Comparison of ENCODE assay signal across 8 mouse cellular contexts in the genomic region with DNA sequence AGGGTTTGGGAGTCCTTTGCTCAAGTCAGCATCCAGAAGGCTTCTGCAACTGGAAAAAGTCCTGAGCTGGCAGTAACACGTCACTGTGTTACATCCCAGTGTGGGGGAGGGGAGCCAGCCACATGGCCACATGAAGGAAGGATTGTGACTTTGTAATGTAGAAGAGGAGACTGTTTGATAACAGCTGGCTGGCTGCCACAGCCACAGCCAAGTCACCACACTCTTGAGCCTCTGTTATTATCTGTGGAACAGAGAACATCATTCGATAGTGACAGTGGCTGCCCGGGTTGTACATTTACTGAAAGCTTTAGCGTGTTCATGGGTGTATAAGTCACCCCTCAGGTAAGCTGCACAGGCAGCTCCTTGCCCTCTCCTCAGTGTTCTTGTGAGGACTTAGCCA. TPM values are rescaled to one million over a fixed set of nuclear protein-coding genes. Genes with fewer than 3 reads are reported as not detected.
A peak's percentile ranks its signal among the peaks of the same experiment; 100 is the strongest.
DNase-seq lines count a peak whose midpoint lies in the region; ATAC-seq lines count a peak whose summit lies in the region.

No protein-coding gene starts in this region.

- no peak overlapping the region for H3K9ac ChIP-seq in forebrain, embryonic 13.5 days
- no peak overlapping the region for H3K9ac ChIP-seq in forebrain, embryonic 12.5 days
- no peak overlapping the region; the same call in 1 of the 2 replicates for H3K9ac ChIP-seq in neural tube, embryonic 15.5 days (replicated peaks)
- no peak overlapping the region for H3K9ac ChIP-seq in heart, embryonic 11.5 days (ENCODE audit: low read depth, low read length)

- 80% methylated on average over 4 of the region's 4 CpGs for WGBS in forebrain, embryonic 13.5 days
- WGBS in forebrain, embryonic 12.5 days: 82% methylated on average over 4 of the region's 4 CpGs
- 63% methylated on average over 4 of the region's 4 CpGs for WGBS in neural tube, embryonic 15.5 days
- 49% methylated on average over 4 of the region's 4 CpGs for WGBS in heart, embryonic 11.5 days (ENCODE audit: insufficient replicate concordance)

- no peak overlapping the region for H3K4me3 ChIP-seq in forebrain, embryonic 13.5 days
- H3K4me3 ChIP-seq in forebrain, embryonic 12.5 days (replicated peaks): no peak overlapping the region
- no peak overlapping the region for H3K4me3 ChIP-seq in neural tube, embryonic 15.5 days (replicated peaks)
- H3K4me3 ChIP-seq in heart, embryonic 11.5 days (ENCODE audit: low read depth, low read length): no peak overlapping the region
- peak overlapping the region; percentile 78 for H3K4me3 ChIP-seq in megakaryocyte, embryonic 14.5 days (replicated peaks)

- 0 out of 2 replicates have a peak overlapping the region, but pooled peaks have one; percentile 6 for H3K4me2 ChIP-seq in forebrain, embryonic 13.5 days
- H3K4me2 ChIP-seq in forebrain, embryonic 12.5 days: no peak overlapping the region
- H3K4me2 ChIP-seq in neural tube, embryonic 15.5 days: no peak overlapping the region
- no peak overlapping the region for H3K4me2 ChIP-seq in heart, embryonic 11.5 days

- H3K27ac ChIP-seq in forebrain, embryonic 13.5 days: peak overlapping the region; percentile 8; the same call in 1 of the 2 replicates
- no peak overlapping the region for H3K27ac ChIP-seq in forebrain, embryonic 12.5 days
- H3K27ac ChIP-seq in neural tube, embryonic 15.5 days (replicated peaks): 0 out of 2 replicates have a peak overlapping the region, but pooled peaks have one; percentile 10
- peak overlapping the region; percentile 22; the same call in 1 of the 2 replicates for H3K27ac ChIP-seq in heart, embryonic 11.5 days (ENCODE audit: low read depth, low read length)

- no peaks in the 10 kb centered on the region for H3K9me3 ChIP-seq in forebrain, embryonic 13.5 days (replicated peaks)
- no peaks in the 10 kb centered on the region for H3K9me3 ChIP-seq in forebrain, embryonic 12.5 days
- no peaks in the 10 kb centered on the region for H3K9me3 ChIP-seq in neural tube, embryonic 15.5 days (replicated peaks)
- H3K9me3 ChIP-seq in heart, embryonic 11.5 days (replicated peaks; ENCODE audit: control insufficient read depth, low read length): no peaks in the 10 kb centered on the region
- no peaks in the 10 kb centered on the region for H3K9me3 ChIP-seq in megakaryocyte, embryonic 14.5 days

- ATAC-seq in forebrain, embryonic 13.5 days: no peak
- no peak for ATAC-seq in forebrain, embryonic 12.5 days (ENCODE audit: low FRiP score)
- ATAC-seq in neural tube, embryonic 15.5 days (ENCODE audit: low FRiP score): no peak
- ATAC-seq in heart, embryonic 11.5 days (replicated peaks; ENCODE audit: insufficient number of reproducible peaks, low FRiP score, low TSS enrichment): no peak

- DNase-seq in neural tube, embryonic 10.5 days (ENCODE audit: extremely low spot score, low spot score): no peak
- DNase-seq in thymus, postnatal 4 days: peak; percentile 77
- DNase-seq in frontal cortex, postnatal 14 days (ENCODE audit: low spot score in 2 of 2): no peak

- peaks cover 95% of the 10 kb centered on the region for H3K4me1 ChIP-seq in forebrain, embryonic 13.5 days
- peaks cover 76% of the 10 kb centered on the region for H3K4me1 ChIP-seq in forebrain, embryonic 12.5 days
- H3K4me1 ChIP-seq in neural tube, embryonic 15.5 days: peaks cover 87% of the 10 kb centered on the region
- H3K4me1 ChIP-seq in heart, embryonic 11.5 days (ENCODE audit: control insufficient read depth, insufficient read depth, low read length): peaks cover 18% of the 10 kb centered on the region
- peaks cover 52% of the 10 kb centered on the region for H3K4me1 ChIP-seq in megakaryocyte, embryonic 14.5 days

- peaks cover 88% of the 10 kb centered on the region for H3K36me3 ChIP-seq in forebrain, embryonic 13.5 days (ENCODE audit: poor library complexity, severe bottlenecking)
- peaks cover 87% of the 10 kb centered on the region for H3K36me3 ChIP-seq in forebrain, embryonic 12.5 days (replicated peaks)
- H3K36me3 ChIP-seq in neural tube, embryonic 15.5 days: peaks cover 40% of the 10 kb centered on the region
- no peaks in the 10 kb centered on the region; the same call in 1 of the 2 replicates for H3K36me3 ChIP-seq in heart, embryonic 11.5 days (ENCODE audit: control insufficient read depth, insufficient read depth, low read length)
- H3K36me3 ChIP-seq in megakaryocyte, embryonic 14.5 days (replicated peaks; ENCODE audit: low read length): no peaks in the 10 kb centered on the region

- H3K27me3 ChIP-seq in forebrain, embryonic 13.5 days: no peaks in the 10 kb centered on the region
- no peaks in the 10 kb centered on the region for H3K27me3 ChIP-seq in forebrain, embryonic 12.5 days
- no peaks in the 10 kb centered on the region for H3K27me3 ChIP-seq in neural tube, embryonic 15.5 days (replicated peaks)
- no peaks in the 10 kb centered on the region for H3K27me3 ChIP-seq in heart, embryonic 11.5 days (ENCODE audit: control insufficient read depth, insufficient read depth, low read length)
- H3K27me3 ChIP-seq in megakaryocyte, embryonic 14.5 days (replicated peaks): peaks cover 34% of the 10 kb centered on the region

RNA-seq across cellular contexts. Expression of a gene that starts 12.4 kb away (rescaled TPM):
- polyA plus RNA-seq in forebrain, embryonic 13.5 days (2015; fragmentation: Nextera tagmentation; extraction: Ambion mirVana): 212 and 215 TPM in 2 replicates
- polyA plus RNA-seq in forebrain, embryonic 12.5 days (2016; fragmentation: Nextera tagmentation; extraction: Ambion mirVana): 264 and 272 TPM in 2 replicates
- 143 and 182 TPM in 2 replicates for polyA plus RNA-seq in neural tube, embryonic 15.5 days (2015; fragmentation: Nextera tagmentation; extraction: Ambion mirVana)
- 16.7 and 17.6 TPM in 2 replicates for polyA plus RNA-seq in heart, embryonic 11.5 days (2014; fragmentation: Nextera tagmentation; extraction: Ambion mirVana)
- polyA plus RNA-seq in megakaryocyte, embryonic 14.5 days (2012; ENCODE audit: insufficient read depth, low replicate concordance): 1.4 and 5.6 TPM in 2 replicates
